Mouse (Mus musculus) ZHBTc4 (cell line): ENCODE data around the gene Asf1b.

Experiments used
- DNase-seq: peaks from one replicate; pipeline ENCODE4 v3.0.0-alpha.2; 2011; ENCODE audit warnings: low read depth, low spot score

Asf1b gene

GRCm38 (mm10) chr8:84019738-84020137 lies 64.4 kb downstream of the Asf1b start:
- DNase-seq, result no peak
